Mouse (Mus musculus) brain, embryonic 14.5 days (tissue): Measurements from ENCODE around the gene Mark4.

ENCODE experiments used
- CTCF ChIP-seq: fragments of 200-500 bp; IDR thresholded peaks from 2 replicates; pipeline ENCODE4 v1.5.1; 2012; ENCODE audit warnings: inconsistent platforms, mild to moderate bottlenecking, moderate library complexity, borderline replicate concordance; ENCODE audit not compliant: insufficient read depth, insufficient read length; ENCODE audit errors: extremely low read depth
- POLR2A ChIP-seq: fragments of 200-500 bp; IDR thresholded peaks from 2 replicates; pipeline ENCODE4 v1.6.1; 2012; ENCODE audit warnings: mild to moderate bottlenecking, inconsistent platforms, borderline replicate concordance; ENCODE audit not compliant: poor library complexity, insufficient read depth, insufficient read length, severe bottlenecking; ENCODE audit errors: extremely low read depth

DNA sequence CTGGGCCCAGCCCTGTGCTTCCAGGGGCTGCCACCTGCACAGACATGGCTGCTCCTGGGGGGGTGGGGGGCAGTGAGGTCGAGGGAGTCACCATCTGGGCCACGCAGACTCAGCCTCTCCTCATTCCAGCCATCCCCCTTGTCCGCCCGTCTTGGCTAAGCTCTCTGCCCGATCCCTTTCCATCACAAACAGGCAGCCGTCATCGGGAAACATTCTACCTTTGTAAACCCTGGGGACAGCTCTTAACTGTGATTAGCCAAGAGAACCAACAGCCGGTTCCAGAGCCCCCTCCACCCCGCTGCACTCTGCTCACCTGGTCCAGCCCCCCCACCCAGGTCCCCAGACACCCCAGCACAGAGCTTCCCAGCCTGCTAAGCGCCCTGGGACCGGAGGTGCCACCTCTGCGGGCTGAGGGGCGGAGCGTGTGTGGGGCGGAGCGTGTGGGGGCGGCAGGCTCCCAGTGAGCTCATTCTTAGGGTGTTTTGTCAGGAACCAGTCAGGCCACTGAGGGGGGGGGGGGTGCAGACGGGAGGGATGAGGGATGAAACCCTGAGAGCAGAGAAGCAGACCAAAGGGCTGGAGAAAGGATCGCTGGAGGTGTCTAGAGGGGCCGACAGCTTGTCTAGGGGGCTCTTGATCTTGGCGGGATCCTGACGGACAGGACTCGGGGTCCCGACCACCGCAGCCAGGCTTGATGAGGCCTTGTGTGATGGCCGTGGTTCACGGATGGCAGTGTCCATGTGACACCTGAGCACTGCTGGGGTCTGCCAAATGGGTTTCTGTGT lies 58.9 kb downstream of the Mark4 start:
- TF ChIP-seq CTCF, result no peak
- TF ChIP-seq POLR2A, result no peak
